Mouse (Mus musculus): ENCODE results near the gene Tmem11.

DNA sequence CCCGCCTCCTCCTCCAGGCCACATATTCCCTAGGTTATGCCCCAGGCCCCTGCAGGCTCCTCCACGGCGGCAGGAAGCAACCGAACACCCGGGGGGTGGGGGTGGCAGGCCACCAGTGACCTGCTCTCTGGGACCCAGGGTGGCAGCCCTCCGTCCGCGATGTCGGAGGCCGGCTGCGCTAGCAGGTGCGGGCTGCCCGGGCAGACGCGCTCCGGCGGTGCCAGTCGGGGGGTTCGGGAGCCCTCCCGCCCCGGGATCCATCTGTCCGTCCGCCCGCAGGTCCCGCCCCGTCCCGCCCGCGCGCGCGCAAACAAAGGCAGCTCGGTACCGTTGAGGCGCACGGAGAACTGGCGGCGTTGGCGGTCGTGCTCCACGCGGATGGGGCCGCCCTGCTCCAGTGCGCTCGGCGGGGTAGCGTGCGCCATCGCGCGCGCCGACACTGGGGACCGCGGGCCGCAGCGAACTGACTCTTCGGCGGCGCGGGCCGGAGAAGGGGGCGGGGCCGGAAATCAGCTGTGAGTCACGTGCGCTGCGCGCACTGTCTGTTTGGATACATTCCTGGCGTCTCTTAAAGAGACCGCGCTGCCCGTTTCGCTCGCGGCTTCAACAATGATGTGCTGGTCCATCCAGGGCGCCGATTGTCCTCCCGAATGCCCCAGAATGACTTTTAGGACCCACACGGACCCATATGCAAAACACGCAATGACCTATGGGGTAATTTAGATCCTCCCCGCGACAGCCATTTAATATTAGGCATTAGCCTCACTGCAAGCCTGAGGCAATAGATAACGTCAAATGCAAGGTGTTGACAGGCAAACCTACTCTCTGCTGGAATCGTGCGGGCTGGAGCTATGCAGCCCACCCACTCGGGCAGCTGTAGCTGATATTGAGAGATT lies 34.5 kb upstream of the Tmem11 start:
- TF ChIP-seq CTCF (IDR thresholded peaks at IDR 0.05; ENCODE audit: low read depth, low read length), result no peak
- no peak for TF ChIP-seq POLR2A (IDR thresholded peaks at IDR 0.05; ENCODE audit: borderline replicate concordance, low read depth, low read length)
